Mouse (Mus musculus) brain, embryonic 14.5 days (tissue): Measurements from ENCODE around the gene Fcgr2b.

ENCODE experiments used
- CTCF ChIP-seq: fragments of 200-500 bp; IDR thresholded peaks from 2 replicates; pipeline ENCODE4 v1.5.1; 2012; ENCODE audit warnings: inconsistent platforms, mild to moderate bottlenecking, moderate library complexity, borderline replicate concordance; ENCODE audit not compliant: insufficient read depth, insufficient read length; ENCODE audit errors: extremely low read depth
- POLR2A ChIP-seq: fragments of 200-500 bp; IDR thresholded peaks from 2 replicates; pipeline ENCODE4 v1.6.1; 2012; ENCODE audit warnings: mild to moderate bottlenecking, inconsistent platforms, borderline replicate concordance; ENCODE audit not compliant: poor library complexity, insufficient read depth, insufficient read length, severe bottlenecking; ENCODE audit errors: extremely low read depth

DNA sequence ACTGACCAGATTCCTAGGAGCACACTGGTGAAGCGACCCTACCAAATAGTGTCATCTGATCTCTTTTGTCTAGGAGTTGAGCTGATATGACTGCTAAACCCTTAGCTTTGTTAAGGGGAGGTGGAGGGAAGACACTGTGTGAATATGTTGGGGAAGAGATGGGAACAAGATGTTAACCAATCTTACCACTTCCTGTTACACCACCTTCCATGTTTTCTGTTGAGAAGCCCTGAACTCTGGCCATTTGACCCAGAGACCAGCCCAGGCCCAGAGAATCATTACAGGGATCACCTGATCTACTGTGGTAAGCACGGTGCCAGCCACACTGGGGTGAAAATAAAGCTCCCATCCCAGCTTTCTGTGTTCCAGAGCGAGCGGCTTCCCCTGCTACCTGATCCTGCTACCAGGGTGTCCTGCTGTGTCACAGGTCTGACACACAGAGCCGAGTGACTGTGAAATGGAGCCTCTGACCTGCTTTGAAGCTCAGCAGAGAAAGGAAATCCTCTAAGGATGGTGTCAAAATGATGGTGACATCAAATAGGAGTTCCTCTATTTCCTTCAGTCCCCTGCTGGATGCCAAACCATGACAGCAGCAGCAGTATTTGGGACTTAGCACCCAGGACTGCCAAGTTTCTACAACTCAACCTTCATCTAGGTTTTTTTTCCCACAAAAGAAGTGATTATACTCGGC lies 41.3 kb upstream of the Fcgr2b start:
- no peak for TF ChIP-seq CTCF
- no peak for TF ChIP-seq POLR2A
